Mouse (Mus musculus): ENCODE measurements at regions not wholly inside any gene's neighbourhood (a gene's known extent, or its start where the extent isn't known, plus 50 kb on each side); places are given as distances from the start of the nearest gene placed in this dataset.

GRCm38 (mm10) chr1:137044076-137044475 lies 83.8 kb upstream of the Nr5a2 start:
- TF ChIP-seq POLR2A (IDR thresholded peaks at IDR 0.05; ENCODE audit: insufficient read depth, low read depth, low read length) (no peak), EP300 (IDR thresholded peaks at IDR 0.05; ENCODE audit: insufficient read depth, low read depth, low read length) (no peak), CTCF (IDR thresholded peaks at IDR 0.05) (no peak)
